Mouse (Mus musculus): ENCODE data around the gene Mrpl38.

Mrpl38 gene

DNA sequence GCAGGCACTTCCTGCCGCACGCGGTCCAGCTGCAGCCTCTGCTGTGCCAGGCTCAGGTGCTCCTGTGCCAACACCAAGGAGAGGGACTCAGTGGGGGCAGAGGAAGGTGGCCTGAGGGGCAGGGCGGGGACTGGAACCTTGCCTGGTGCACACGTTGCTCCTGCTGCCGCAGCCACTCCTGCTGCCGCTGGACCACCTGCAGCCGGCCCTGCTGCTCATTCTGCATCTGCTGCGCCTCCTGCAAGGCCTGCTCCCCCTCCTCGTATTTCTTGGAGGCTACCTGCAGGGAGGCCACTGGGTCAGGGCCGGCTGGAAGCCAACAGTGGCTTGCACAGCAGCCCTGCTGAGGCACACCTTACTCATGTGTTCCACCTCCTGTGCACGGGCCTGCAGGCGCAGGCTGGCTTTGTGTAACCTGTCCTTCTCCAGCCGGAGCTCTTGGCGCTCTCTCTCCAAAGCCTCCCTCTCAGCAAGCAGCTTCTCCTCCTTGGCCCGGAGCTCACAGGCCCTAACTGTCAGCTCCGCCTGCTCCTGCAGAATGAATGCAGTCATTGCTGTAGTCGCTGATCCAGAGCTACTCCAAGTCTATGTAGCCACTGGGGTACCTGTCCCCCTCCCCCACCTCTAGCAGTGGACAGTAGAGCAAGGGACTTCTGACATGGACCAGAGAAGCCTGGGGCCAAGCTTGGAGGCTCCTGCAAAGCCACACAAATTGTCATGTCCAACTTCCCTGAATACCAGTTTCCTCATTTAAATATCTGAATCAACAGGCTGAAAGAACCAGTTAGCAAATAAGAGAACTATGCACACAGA, 7.0 kb upstream of the Mrpl38 start:
- no peak for DNase-seq (ENCODE audit: low read depth, low spot score)

DNA sequence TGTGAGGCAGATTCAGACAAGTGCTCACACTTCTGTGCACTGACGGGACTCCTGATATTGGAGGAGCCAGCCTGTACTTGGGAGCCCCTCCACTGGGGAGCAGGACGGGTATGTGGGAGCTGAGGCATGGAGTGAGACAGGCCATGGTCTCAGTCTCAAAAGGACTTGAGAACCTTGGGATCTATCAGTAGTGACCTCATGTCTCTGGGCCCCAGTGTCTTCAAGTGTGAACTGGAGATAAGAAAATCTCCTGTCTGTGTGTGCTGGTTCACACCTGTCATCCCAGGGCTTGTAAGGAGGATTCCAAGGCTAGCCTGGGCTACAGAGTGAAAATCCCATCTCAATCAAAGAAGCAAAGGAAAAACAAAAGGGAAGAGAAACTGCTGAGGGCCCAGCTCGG, 4.8 kb upstream of the Mrpl38 start:
- no peak for DNase-seq (ENCODE audit: low read depth, low spot score)

DNA sequence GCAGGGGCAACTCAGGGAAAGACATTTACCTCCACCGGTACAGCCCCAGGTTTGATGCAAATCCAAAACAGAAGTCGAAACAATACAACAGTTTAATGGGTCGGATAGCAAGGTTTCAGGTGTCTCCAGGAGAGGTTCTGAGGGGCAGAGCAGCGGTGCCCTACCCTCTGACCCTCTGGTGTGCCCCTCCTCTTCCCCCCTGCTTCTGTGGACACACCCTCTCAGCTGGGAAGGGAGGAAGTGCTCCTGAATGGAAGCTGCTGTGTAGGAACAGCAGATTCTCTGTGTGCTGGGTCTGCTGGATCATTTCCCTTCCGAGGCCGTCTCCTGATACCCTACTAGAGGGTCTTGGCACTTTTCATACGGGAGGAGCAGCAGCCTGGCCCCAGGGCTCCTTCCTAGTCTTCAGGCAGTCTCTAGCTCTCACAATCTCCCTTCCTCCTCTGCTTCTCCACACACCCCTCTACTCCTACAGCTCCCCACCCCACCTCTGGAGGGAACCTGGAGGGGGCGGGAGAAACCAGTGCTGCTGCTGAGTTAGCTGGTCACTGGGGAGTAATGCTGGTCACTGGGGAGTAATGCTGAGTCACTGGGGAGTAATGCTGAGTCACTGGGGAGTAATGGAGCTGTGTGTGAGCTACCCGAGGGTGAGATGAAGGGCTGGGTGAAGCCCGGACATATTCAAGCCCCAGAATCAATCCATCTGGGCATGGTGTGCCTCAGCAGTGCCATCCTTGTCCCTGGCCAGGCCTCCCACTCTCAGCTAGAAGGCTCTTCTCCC, 3.7 kb upstream of the Mrpl38 start:
- DNase-seq (ENCODE audit: low read depth, low spot score): peak; percentile 81

DNA sequence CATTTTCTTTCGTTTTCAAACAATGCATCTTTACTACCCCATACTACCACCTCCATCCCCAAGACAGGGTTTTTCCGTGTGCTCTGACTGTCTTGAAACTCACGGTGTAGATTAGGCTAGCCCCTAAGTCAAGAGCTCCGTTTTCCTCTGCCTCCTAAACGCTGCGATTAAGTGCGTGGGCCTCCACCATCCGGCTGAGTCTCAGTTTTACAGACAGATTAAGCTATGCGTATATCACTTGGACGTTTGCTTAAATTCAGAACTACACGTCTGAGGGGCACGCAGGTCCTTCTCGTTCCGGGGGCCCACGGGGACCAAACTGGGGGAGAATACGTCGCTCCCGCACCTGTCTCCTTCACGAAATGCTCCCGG, 586 bp downstream of the Mrpl38 start:
- DNase-seq (ENCODE audit: low read depth, low spot score): peak; percentile 41

DNA sequence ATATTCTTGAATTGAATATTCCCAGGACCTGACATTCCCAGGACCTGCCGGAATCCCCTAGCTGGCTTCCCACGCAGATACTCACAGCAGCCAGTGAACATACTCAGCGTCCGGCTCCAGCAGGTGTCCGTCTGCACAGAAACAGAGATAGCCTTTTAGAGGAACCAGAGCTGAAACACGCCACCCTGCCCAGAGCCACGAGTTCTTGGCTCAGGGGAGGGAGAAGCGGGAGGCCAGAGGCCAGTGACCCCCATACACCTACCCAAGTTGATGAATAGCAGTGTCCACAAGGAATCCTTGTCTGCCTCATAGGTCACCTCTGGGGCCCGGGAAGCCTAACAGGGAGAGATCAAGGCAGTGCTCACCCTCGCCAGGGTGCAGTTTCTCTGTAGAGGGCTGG, 4.5 kb downstream of the Mrpl38 start:
- no peak for DNase-seq (ENCODE audit: low read depth, low spot score)

DNA sequence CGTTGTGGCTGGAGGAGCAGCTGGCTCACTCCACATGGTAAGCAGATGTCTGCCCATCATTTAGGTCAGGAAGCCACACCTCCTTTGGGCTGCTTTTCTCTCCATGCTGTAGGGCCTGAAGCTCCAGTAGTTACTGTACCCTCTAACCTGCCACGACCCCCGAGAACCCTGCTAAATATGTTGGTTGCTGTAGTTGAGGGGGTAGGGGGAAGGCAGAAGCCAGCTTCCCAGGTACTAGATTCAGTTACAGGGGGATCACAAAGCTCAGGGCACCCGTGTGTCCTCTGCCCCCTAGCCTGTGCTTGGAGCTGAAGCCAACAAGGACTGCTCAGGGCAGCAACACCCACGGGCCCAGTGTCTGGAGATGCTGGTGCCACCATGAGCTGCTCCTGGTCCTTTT, 5.2 kb downstream of the Mrpl38 start:
- DNase-seq (ENCODE audit: low read depth, low spot score): no peak

DNA sequence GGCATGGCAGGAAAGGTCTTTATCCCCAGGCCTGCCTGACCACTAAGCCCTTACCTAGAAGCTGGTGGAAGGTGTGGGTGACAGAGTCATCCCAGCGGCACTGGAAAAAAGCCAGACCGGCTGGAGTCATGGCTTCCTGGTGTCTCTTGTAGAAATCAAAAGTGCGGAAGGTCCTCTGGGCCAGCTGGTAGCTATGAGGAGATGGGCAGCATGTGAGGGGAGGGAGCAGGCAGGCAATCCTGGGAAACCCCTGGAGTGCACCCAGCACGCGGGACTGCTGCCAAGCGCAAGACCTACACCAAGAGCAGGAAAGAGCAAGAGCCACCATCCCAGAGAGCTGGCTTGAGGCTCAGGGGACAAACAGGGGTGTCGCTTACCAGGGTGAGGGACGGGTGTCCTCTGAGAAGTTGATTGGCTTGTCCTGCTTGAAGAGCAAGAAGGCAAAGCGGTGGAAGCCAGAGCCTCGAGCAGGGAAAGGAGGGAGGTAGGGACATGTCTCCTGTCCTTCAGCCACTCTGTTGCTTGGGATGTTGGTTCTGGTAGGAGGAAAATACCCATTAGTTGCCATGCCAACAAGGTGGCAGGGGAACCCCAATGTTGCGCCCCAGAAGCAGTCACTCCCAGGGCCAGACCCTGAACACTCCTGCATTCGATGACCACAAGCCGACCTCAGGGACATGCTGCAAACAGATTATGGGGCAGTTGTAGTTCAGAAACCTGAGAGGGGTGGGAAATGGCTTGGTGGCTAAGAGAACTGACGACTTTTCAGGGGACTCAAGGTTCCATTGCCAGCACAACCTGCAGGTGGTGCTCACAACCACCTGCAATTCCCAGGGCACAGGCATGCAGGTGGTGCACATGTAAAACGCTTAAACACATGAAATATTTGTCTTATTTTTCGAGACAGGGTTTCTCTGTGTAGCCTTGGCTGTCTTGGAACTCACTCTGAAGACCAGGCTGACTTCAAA, 6.0 kb downstream of the Mrpl38 start:
- DNase-seq (ENCODE audit: low read depth, low spot score): peak; percentile 45

DNA sequence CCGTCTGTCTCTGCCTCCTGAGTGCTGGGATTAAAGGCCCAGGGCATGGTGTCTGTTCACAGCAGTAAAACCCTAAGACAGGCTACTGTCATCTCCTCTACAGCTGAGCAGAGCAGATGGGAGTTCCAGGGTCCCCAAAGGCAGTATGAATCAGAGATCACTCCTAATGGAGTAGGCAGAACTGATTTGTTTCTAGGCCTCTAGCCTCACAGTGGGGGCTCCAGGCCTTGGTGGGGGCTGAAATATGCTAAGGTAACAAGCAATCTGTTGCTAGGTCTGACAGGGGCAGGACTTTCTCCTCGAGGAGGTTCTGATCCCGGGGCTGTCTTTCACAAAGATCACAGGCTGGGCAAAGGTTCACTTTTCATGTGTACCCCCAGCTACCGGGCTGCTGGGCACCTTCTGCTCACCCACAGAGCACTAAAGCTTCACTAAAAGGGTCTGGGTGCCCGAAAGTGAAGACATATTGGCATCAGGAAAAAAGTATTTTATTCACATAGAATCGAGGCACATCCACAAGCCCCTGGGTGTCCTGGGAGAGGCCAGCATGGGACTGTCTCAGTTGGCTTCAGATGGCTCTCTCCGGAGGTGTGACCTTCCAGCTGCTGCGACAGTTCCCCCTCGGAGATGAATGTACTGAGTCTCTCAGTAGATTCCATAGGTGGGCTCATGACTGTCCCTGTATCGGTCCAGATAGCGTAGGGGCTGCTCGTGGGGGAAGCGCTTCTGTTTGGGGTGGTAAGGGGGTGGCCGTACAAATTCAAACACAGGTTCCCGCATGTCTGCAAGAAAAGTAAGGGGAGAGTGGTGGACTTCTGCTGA, 7.1 kb downstream of the Mrpl38 start:
- no peak for DNase-seq (ENCODE audit: low read depth, low spot score)

DNA sequence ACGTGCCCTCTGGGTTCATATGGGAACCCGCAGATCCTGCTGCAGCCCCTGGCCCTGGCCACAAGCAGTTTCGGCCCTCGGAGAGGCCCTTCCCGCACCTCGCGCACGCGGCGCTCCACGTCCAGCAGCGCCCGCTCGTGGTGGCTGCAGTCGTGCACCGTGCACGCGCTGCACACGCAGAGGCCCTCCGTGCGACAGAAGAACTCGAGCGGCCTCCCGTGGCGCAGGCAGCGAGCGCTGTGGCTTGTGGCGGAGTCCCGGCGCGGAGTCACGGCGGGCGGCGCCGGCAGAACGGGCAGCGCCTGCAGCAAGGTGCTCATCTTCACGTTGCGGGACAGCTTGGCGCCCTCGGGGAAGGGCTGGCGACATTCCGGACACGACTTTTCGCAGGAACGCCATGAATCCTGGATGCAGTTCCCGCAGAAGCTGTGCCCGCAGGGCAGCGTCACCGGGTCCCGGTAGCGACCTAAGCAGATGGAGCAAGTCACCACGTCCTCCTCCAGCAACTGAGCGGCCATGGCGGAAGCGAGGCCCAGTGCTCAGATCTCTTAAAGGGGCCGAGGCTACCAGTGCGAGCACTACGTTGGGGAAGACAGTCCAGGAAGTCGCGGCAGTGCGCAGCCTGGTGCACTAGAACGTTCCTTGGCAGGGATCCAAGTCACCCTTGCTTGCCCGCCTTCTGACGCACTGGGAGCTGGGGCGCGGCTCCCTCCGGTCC, 8.0 kb downstream of the Mrpl38 start, which contains the start of gene Trim65:
Gene Trim65, minus strand, starts transcription at position 641 of the 718 bp plus-strand sequence.
- DNase-seq (ENCODE audit: low read depth, low spot score): peak; percentile 66

DNA sequence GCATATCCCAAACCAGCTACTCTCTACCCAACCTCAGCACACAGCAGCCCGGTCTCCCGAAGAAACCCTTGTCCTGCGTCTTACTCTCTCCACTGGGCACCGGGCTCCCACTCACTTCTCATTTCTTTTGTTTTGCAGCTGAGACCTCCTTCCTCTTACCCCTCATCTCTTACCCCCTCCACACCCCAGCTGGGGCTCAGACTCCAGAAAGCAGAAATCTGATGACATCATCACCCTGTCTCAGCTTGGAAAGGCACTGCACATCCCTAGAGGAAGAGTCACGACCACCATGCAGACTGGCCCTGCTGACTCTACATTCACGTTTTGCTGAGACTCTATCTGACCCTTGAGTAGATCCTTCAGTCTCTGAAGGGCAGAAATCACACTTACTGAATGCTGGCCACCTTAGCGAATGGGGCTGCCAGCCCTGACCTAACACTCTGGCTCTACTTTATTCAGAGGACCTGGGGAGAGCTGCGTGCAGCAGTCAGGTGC, 8.6 kb downstream of the Mrpl38 start:
- DNase-seq (ENCODE audit: low read depth, low spot score): no peak

DNA sequence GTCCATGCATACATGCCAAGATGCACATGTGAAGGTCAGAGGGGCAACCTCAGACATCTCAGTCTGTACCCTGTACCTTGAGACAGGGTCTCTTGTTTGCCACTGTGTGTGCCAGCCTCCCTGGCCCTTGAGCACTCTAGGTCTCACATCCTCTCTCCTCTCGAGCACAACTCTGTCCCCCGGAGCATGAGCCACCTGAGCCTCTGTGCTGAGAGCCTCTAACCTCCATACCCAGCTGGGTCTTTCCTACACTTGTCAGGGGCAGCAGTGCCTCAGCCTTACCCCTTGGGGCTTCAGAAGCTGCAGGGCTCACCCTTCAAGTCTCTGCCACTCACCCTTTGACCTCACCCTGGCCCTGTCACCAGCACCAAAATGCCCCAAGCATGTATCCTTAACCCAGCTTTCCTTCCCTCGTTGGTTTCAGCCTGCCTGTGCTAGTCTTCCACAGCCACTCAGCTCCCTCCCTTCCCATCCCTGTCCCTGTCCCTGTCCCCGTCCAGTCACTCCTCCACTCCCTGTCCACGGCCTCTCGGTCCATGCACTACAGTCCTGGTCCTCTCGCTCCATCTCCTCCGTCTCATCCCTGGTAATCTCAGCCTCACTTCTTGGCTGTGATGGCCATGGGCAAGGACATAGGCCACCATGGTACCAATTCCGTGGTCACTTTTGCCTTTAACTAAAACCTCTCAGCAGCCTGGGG, 9.4 kb downstream of the Mrpl38 start:
- DNase-seq (ENCODE audit: low read depth, low spot score): no peak

DNA sequence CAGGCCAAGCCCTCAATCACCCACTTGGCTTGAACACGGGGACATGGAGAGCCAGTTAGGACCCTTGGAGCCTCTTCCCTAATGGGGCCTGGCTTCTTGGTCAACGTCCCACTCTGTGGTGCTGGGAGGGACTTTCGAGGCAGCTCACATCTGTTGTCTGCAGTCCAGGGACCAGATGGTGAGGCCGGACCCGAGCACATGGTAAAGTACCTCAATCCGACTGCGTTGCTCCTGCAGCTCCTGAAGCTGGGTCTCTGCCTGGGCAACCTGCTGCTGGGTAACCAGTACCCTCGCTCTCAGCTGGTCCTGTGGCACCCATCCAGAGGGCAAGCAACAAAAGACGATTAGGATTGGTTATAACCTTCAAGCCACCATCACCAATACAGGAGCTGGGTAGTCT, 10.7 kb downstream of the Mrpl38 start:
- DNase-seq (ENCODE audit: low read depth, low spot score): no peak

DNA sequence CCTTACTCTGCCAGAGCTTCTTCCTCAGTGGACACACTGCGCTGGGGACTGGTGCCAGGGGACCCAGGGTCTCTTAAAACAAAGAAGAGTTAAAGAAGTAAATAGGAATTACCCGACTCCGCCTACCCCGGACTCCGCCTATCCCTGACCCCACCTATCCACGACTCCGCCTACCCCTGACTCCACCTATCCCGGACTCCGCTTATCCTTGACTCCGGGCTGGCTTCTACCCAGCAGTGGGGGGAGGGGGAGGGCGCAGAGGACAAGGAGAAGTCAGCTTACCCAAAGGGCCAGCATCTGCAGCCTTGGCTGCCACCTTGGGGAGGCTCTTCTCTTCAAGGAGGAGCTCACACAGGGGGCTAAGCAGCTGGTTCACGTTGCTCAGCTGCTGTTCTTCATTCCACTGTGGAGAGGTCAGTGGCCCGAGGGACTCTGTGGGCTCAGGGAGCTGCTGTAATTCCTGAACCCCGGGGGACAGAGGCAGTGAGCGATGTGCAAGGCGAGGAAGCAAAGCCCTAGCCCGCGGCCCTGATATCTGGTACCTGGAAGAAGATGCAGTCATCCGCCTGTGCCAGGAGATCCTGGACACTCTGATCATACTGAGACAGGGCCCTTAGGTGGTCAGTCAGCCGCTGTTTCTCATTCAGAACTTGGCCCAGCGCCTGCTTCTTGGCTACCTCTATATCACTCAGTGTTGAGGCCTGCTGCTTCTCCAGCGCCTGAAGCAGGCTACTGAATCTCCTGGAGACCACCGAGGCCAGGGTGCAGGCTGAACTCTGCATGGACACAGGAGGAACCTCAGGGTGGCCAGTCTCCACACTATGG, 11.3 kb downstream of the Mrpl38 start, which contains the start of gene Trim47:
Gene Trim47, minus strand, starts transcription at position 55 of the 825 bp plus-strand sequence.
- peak; percentile 89 for DNase-seq (ENCODE audit: low read depth, low spot score)

DNA sequence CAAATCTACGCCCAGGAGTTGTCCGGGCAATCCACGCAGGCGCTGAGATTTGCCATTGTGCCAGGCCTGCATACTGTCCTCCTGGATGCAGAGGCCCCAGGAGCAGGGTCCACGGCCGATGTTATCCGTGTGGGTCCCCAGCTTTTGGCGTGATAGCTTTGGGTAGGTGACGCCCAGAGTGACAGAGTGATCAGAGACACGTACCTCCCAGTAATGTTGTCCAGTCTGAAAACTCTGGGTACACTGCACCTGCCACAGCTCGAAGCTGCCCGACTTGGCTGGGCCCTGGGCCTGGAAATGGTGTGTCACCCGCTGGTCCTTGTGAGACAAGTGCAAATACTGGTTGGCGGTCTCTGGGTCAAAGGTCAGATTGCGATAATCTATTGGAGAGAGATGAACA, 12.4 kb downstream of the Mrpl38 start:
- DNase-seq (ENCODE audit: low read depth, low spot score): no peak

DNA sequence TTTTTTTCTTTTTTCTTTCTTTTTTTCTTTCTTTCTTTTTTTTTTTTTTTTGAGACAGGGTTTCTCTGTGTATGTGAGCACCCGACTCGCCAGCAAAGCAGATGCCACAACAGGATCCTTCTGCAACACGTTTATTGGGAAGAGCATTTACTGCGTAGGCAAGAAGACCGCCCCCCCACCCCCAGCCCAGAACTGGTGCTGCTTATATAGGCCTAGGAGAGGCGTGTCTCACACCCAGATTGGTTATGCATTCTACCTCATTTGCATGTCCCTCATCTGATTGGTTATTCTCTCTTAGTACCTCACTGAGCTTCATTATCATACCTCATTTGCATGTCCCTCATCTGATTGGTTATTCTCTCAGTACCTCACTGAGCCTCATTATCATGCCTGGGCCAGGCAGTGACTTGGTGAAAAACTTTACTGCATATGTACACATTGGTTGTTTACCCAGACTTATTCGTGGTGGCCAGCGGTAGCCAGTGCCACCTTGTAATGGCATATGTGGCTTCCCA, 16.9 kb downstream of the Mrpl38 start:
- DNase-seq (ENCODE audit: low read depth, low spot score): peak; percentile 58

DNA sequence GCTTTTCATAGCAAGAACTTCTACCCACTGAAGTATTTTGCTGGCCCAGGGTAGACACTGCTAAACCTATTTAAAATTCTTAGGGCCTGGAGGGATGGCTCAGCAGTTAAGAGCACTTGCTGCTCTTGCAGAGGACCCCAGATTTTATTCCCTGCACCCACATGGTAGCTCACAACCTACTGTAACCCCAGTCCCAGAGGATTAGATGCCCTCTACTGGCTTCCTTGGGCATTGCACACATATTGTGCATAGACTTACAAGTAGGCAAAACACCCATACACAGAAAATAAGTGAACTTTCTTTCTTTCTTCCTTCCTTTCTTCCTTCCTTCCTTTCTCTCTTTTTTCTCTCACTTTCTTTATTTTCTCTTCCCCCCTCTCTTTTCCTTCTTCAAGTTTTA, 20.8 kb downstream of the Mrpl38 start:
- DNase-seq (ENCODE audit: low read depth, low spot score): peak; percentile 84

DNA sequence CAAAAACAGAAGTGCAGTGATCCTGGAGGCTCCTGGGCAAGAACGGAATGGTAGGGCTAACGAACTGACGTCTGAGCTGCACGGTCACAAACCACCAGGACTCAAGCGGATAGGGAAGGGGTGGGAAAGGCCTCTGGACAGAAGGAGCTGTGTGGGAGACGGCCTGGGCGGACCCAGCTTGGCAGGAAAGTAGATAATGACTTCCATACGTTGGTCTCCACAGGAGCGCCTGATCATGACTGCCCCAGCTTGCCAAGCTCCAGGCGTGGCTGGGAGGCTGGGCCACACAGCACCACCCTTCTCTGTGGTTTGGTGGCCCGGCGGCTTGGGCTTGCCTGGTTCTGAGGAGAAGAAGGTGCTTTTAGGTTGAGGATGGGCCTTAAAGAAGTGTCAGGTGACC, 21.4 kb downstream of the Mrpl38 start:
- DNase-seq (ENCODE audit: low read depth, low spot score): no peak

DNA sequence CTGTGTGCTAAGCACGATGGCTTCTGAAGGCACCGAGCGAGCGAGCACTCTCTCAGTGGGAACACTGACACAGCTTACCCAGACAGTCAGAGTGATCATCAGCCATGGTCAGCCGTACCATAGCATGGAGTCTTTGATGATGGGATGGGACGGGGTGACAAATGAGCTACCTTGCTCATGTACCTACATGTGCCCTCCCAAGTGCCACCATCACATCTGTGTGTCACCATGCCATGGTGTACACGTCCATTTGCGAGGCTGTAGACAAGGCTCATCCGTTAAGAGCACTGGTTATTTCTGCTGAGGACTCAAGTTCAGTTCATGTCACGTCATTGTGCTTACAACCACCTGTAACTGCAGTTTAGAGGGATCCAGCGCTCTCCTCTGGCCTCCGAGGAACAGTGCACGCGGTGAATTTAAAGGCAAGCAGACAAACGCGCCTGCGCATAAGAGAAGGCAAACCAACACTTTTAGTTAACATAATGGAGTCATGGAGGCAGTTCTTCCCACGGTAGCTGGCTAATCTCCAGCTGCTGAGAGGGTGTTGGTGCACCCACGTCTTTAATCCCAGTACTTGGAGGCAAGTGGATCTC, 27.0 kb downstream of the Mrpl38 start:
- DNase-seq (ENCODE audit: low read depth, low spot score): peak; percentile 62
